ENCODE assay signal across 33 mouse cellular contexts in genomic region chr15:25221749-25222148, GRCm38 (mm10).
DNase-seq lines count a peak whose midpoint lies in the region; ATAC-seq and TF ChIP-seq lines count a peak whose summit lies in the region.
"Had no signal": no experiment of that assay in that cellular context is flagged by ENCODE, and none has a peak within 500 bp of the region (broad histone marks: within the 10 kb centered on the region; RNA-seq: fewer than 3 reads in every experiment).

No protein-coding gene starts in this region.

- peak; percentile 68 to 77 for DNase-seq in frontal cortex, adult 2 months (ENCODE audit: extremely low spot score in 1 of 2, low spot score in 1 of 2)
- DNase-seq in frontal cortex, postnatal 14 days (ENCODE audit: low spot score in 2 of 2), result no peak
- DNase-seq in right cerebral cortex, adult 18-20 months, result peak; percentile 72
- no peak for DNase-seq in right cerebral cortex, postnatal 4 days
- peak; percentile 28 for DNase-seq in right cerebral cortex, postnatal 14 days
- DNase-seq in stomach, postnatal 0 days (ENCODE audit: low spot score), result no peak
- DNase-seq: adrenal gland, postnatal 10 days; cerebellum, adult 11 months; cerebellum, adult 9-10 months; cerebellum, postnatal 36 days; embryo, embryonic 11 days; gastrocnemius, postnatal 25 days; heart, adult 18-20 months; heart, postnatal 36 days; kidney, adult 9 months; kidney, postnatal 10 days; liver, embryonic 13.5 days; lung, adult 18-20 months; lung, postnatal 4 days had no signal

- H3K36me3 ChIP-seq in stomach, postnatal 0 days (ENCODE audit: control insufficient read depth, insufficient read depth, low read length), result no peaks in the 10 kb centered on the region
- H3K36me3 ChIP-seq: forebrain, embryonic 12.5 days; hindbrain, embryonic 13.5 days; limb, embryonic 10.5 days; limb, embryonic 15.5 days; liver, embryonic 13.5 days; midbrain, embryonic 12.5 days; neural tube, embryonic 12.5 days had no signal

- H3K4me1 ChIP-seq in stomach, postnatal 0 days (replicated peaks; ENCODE audit: control insufficient read depth, insufficient read depth), result no peaks in the 10 kb centered on the region
- H3K4me1 ChIP-seq: forebrain, embryonic 12.5 days; hindbrain, embryonic 13.5 days; liver, embryonic 13.5 days; midbrain, embryonic 12.5 days; neural tube, embryonic 12.5 days had no signal

- H3K9me3 ChIP-seq in stomach, postnatal 0 days (ENCODE audit: control insufficient read depth, low read length), result no peaks in the 10 kb centered on the region
- H3K9me3 ChIP-seq: forebrain, embryonic 12.5 days; hindbrain, embryonic 13.5 days; limb, embryonic 10.5 days; limb, embryonic 15.5 days; liver, embryonic 13.5 days; midbrain, embryonic 12.5 days; neural tube, embryonic 12.5 days had no signal

- no peak for TF ChIP-seq EP300 in stomach, postnatal 0 days (optimal IDR thresholded peaks at IDR 0.05)

- no peak overlapping the region for H3K9ac ChIP-seq in stomach, postnatal 0 days (ENCODE audit: low read length)
- H3K9ac ChIP-seq: forebrain, embryonic 12.5 days; hindbrain, embryonic 13.5 days; limb, embryonic 15.5 days; liver, embryonic 13.5 days; midbrain, embryonic 12.5 days; neural tube, embryonic 12.5 days had no signal

- TF ChIP-seq CTCF in stomach, postnatal 0 days (IDR thresholded peaks at IDR 0.05; ENCODE audit: low read depth), result no peak

- ATAC-seq in stomach, postnatal 0 days (ENCODE audit: low FRiP score, low TSS enrichment), result no peak
- no peak for ATAC-seq in erythroid progenitor cell, adult 5-6 weeks (replicated peaks; ENCODE audit: low FRiP score, poor library complexity, severe bottlenecking)
- ATAC-seq: intestine, embryonic 16.5 days; lung, postnatal 0 days; Patski had no signal

- no peaks in the 10 kb centered on the region for H3K27me3 ChIP-seq in stomach, postnatal 0 days (ENCODE audit: control insufficient read depth, insufficient read depth, low read length)
- H3K27me3 ChIP-seq: hindbrain, embryonic 13.5 days; limb, embryonic 15.5 days; liver, embryonic 13.5 days; megakaryocyte, embryonic 14.5 days; midbrain, embryonic 12.5 days; neural tube, embryonic 12.5 days; Patski had no signal

- no peak overlapping the region for H3K27ac ChIP-seq in stomach, postnatal 0 days (replicated peaks)
- H3K27ac ChIP-seq: forebrain, embryonic 12.5 days; hindbrain, embryonic 13.5 days; limb, embryonic 10.5 days; limb, embryonic 15.5 days; liver, embryonic 13.5 days; midbrain, embryonic 12.5 days; neural tube, embryonic 12.5 days had no signal

- H3K4me3 ChIP-seq in stomach, postnatal 0 days (ENCODE audit: low read depth, low read length), result no peak overlapping the region
- H3K4me3 ChIP-seq: erythroblast, embryonic 14.5 days; forebrain, embryonic 12.5 days; hindbrain, embryonic 13.5 days; limb, embryonic 10.5 days; limb, embryonic 15.5 days; liver, embryonic 13.5 days; megakaryocyte, embryonic 14.5 days; midbrain, embryonic 12.5 days; myocyte; neural tube, embryonic 12.5 days had no signal

- WGBS in stomach, postnatal 0 days, result 79% methylated on average over 4 of the region's 4 CpGs

- no peak overlapping the region for H3K4me2 ChIP-seq in stomach, postnatal 0 days (replicated peaks; ENCODE audit: low read depth)
- H3K4me2 ChIP-seq: forebrain, embryonic 12.5 days; heart, embryonic 11.5 days; hindbrain, embryonic 13.5 days; limb, embryonic 15.5 days; liver, embryonic 13.5 days; midbrain, embryonic 12.5 days; neural tube, embryonic 12.5 days had no signal

Comparison
In these comparisons a context has a peak if more than half of its experiments do, and no peak if none do; other contexts are left out.
1. DNase-seq: peak in frontal cortex, adult 2 months (2 of 2), right cerebral cortex, adult 18-20 months (single experiment) and right cerebral cortex, postnatal 14 days (single experiment); none in frontal cortex, postnatal 14 days (0 of 2), right cerebral cortex, postnatal 4 days (single experiment) and stomach, postnatal 0 days (single experiment).